Mouse (Mus musculus) adrenal gland, postnatal 10 days (tissue): ENCODE results near the gene Nadsyn1. TPM values are rescaled to one million over a fixed set of nuclear protein-coding genes. Genes with fewer than 3 reads are reported as not detected.
A peak's percentile ranks its signal among the peaks of the same experiment; 100 is the strongest.

Experiments
- DNase-seq: peaks from one replicate; pipeline ENCODE4 v3.0.0; 2021; ENCODE audit warnings: mixed read lengths
- long read RNA-seq, 2 experiments: library from polyadenylated mRNA; stranded (forward); transcript quantifications; one replicate each; pipeline ENCODE4 v2.0.0; 2021
- total RNA-seq, 2 experiments: library from RNA; stranded (reverse); gene quantifications; 2 replicates each; pipeline ENCODE4 v1.2.3; 2021

Gene Nadsyn1
- 10 to 100 TPM; 14.9 TPM for total RNA-seq
- long read RNA-seq, experiment 1, transcript Nadsyn1-201 (21 exons, 2,641 nt): major isoform, 14 of 25 reads
- long read RNA-seq, experiment 1, partial matches to known transcripts: 5 of 25 reads
- long read RNA-seq, experiment 1, other reads (novel, unspliced or antisense): 5 of 25 reads
- long read RNA-seq, experiment 2, transcript Nadsyn1-201 (21 exons, 2,641 nt): major isoform, 13 of 18 reads
- long read RNA-seq, experiment 2, partial matches to known transcripts: 1 of 18 reads
- long read RNA-seq, experiment 2, other reads (novel, unspliced or antisense): 4 of 18 reads

DNA sequence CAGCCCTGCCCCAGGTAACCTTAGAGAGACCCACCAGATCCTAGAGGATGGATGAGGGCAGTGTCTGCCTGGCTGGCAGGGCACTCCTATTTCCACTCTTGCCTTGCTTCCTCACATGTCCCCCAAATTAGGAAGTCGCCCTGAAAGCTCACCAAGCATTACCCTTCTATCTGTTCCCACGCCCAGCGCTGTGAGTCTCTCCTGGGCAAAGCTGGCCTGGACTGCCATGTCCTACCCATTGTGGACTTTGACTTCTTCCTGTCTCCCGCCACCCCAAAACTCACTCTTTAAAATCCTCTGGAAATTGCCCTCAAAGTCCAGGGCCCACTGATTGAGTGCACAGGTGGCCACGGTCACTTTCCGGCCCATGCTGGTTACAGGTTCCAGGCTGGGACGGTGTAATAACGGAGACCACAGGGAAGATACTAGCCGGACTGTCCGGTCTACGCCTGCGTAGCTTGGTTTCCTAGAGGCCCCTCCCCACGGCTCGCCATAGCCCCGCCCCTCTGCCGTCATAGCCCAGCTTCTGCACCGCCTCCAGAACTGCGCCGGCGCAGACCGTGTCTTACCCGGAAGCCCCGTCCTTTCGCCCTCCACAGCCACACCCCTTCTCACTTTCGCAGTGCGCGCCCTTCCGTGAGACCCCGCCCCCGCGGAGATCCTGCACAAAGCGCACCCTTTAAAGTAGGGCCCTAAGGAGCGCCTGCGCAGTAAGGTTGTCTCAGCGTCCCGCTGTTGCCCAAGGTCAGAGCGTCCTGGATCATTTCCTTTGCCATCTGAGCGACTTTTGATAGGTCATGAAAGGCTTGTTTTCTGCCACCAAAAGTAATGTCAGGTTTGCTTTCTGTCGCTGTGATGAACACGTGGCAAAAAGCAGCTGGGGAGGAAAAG lies at the start of gene Nadsyn1, which contains the start of gene Dhcr7:
Nadsyn1 (minus strand) TSS at position 475 of the 891 bp plus-strand sequence.
Dhcr7 (plus strand) TSS at position 771 of the 891 bp plus-strand sequence.
- DNase-seq: peak; percentile 100

DNA sequence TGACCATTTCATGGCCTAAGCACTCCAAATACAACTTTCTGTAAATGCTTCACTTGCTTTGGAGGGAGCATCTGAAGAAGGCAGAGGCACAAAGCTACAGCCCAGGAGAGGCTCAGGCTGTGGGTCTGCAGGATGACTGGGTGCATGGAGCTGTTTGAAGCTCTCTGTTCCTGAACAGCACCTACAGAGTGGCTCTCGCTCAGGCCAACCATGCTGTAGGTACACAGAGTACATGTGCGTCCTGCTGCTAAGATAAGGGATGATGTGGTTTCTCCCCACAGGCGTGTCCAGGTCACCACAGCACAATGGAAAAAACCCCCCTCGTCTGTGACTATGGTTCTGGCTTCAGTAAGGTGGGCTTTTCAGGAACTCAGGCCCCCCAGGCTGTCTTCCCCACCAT lies 46.2 kb upstream of the Nadsyn1 start:
- no peak for DNase-seq

DNA sequence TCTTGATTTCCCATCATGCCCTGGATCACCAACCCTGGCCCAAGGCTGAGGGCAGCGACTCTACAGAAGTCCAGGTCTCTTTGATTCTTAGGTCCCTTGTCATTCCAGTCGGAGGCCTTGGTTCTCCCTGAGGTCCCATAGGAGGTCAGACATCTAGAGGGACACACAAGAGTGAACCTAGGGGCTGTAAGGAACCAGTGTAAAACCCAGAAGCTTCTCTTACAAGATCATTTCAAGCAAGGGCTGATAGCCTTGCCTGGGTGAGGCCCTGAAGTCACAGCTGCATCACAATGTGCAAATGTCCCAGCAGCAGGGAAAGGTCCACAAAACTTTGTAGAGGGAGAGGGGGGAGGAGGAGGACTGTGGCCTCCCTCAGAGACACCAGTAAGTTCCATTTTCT lies 43.9 kb upstream of the Nadsyn1 start, which contains the start of gene Gm498:
Gm498 (plus strand) TSS at position 301 of the 400 bp plus-strand sequence.
- DNase-seq: no peak

DNA sequence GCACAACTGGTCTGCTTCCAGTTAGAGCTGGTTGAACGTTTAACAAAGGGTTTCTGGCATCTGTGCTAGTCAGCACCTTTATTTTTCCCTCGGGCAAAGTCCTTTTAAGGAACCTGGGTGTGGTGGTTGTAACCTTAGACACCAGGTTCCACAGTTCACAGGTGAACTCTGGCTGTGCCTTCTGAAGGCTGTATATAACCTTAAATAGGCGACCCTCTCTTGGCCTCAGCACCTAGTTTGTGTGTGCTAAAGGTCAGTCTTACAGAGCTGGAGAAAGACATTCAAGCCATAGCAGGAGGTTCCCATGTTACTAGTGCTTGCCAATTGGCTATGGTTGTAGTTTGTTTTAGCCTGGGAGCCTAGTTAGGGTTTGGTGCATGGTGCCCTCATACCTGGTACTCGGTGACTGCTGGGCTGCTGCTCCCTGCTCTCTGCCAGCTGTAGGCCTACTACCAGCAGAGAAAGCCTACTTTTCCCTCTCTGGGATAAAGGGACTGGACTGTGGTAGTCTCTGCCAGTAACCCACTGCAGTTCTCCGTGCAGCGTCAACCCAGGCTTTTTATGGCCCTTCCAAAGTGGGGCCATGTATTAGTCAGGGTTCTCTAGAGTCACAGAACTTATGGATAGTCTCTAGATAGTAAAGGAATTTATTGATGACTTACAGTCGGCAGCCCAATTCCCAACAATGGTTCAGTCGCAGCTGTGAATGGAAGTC lies 26.3 kb upstream of the Nadsyn1 start:
- no peak for DNase-seq

DNA sequence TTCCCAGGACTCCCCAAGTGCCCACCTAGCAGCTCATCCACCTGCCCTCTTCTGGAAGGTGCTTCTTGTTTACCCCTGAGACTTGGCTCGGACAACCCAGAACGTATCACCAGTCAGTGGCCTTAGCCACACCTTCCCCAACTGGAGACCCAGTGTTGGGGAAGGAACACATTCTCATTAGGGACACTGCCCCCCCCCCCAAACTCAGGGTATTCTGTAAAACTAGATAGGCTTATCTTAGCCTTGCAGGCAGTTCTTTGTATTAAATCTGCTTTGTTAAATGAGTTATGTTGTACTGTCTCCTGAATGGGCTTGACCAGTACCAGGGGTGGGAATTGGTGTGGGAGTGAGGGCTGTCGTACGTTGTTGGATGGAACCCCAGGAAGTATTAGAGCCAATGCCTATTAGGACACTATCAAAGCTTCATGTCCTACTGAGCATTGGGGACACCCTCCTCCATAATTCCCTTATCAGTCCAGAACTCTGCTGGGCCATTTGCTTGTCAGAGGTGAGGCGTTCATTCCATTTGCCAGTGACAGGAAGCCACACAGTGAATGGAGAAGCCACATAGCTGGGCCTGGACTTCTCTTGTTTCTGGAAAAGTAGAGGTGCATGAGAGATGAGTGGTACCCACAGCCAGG lies 25.6 kb upstream of the Nadsyn1 start:
- DNase-seq: no peak

DNA sequence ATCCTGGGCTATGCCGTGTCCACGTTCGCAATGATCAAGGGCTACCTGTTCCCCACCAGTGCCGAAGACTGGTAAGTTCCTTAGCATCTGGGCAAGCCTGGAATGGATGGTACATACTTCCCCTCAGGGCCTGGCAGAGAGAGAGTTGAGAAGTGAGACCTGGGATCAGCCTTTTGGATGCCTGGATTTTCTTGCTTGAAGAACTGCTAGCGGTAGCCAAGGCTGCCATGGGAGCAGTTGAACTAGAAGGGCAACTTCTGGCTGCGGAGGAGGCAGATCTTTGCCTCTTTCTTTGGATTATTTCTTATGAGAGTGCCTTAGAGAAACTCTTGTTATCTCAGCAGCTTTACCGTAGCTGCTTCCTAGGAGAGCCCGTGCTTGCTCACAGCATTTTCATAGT lies 18.7 kb upstream of the Nadsyn1 start:
- no peak for DNase-seq

DNA sequence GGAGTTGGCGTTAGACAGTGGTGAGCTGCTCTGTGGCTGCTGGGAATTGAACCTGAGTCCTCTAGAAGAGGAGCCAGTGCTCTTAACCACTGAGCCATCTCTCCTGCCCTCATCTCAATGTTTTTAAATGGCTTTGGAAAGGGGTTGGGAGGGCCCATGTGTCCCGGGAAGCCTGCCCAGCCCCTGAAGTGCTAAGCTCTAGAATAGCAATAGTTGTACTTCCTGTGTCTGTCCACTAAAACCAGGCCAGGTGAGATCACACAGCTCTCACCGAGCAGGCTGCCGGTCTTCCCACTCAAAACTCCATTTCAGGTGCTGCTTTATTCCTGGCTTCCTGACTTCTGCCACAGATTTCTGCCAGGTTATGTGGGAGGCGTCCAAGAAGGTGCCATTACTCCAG lies 17.5 kb upstream of the Nadsyn1 start:
- no peak for DNase-seq

DNA sequence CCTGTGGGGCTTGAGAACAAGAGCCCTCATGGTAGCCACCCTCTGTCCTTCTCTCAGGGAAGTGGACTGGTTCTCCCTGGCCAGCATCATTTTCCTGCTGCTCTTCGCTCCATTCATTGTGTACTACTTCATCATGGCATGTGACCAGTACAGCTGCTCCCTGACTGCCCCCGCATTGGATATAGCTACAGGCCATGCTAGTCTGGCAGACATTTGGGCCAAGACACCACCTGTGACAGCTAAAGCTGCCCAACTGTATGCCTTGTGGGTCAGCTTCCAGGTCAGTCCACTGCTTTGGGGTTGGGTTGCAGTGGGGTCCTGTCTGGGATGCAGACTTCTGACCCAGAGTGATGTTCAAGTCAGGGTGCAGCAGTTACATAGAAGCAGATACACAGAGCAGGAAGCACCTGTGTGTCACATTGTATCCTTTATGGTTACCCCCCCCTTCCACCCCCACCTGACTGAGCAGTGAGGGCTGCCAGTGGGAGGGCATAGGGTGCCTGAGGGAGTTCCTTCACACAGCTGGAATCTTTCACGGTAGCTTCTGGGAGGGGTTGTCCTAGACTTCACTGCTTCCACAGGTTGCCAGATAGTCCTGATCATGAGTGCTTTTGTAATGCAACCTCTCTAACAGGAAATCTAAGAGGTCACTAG lies 15.2 kb upstream of the Nadsyn1 start:
- DNase-seq: no peak

DNA sequence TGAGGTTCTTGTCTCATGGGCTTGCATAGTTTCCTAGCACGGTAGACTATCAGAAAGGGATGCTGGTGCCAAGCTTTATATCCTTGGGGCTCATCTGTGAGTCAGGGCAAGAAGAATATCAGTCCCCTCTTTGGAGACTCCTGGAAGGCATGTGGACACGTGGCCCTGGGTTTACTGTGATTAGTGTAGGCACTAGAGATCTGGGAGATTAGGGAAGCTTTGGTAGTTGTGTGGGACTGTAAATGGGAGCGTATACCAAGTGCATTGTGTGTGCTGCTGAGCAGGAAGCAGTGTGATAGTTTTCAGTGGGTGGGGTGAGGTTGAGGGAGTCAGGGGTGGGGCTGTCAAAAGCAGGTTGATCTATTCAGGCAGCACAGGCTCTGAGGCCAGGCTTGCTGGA lies 12.3 kb upstream of the Nadsyn1 start:
- DNase-seq: no peak

DNA sequence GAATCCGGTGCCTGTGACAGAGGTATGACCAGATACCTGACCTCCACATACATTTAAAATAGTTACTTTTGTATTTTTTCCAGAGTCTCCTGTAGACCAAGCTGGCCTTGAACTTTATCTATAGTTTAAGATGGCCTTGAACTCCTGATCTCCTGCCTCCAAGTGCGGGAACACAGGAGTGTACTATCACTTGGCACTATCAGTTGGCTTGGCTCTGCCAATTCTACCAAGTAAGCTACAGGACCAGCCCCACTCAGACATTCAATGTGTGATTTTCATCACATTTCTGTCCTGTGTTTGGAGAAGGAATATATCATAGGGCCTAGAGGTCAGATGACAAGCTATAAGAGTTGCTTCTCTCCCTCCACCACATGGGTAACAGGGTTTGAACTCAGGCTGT lies 11.7 kb upstream of the Nadsyn1 start:
- no peak for DNase-seq

DNA sequence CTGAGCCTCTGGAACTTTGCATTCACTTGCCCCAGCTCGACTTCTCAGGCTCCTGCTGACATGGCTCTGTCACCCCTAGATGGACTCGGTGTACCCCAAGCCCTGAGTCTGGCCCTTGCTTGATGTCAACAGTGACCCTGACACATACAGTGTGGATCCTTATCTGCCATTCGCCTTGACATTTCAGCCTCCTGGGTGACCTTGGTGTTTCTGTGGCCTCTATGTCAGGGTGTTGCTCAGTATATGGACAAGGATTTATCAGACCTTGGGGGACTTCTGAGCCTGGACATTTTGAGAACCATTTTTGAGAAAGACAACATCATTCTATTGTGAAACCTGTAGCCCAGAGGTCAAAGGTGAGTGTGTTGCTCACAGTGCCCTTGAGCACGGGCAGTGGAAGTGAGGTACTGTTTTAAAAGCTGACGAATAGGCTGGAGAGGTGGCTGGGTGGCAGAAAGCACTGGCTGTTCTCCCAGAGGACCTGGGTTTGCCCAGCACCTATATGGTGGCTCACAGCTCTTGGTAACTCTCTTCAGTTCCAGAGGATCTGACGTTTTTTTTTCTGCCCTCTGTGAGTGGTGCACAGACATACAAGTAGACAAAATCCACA lies 11.0 kb upstream of the Nadsyn1 start:
- DNase-seq: peak; percentile 68

DNA sequence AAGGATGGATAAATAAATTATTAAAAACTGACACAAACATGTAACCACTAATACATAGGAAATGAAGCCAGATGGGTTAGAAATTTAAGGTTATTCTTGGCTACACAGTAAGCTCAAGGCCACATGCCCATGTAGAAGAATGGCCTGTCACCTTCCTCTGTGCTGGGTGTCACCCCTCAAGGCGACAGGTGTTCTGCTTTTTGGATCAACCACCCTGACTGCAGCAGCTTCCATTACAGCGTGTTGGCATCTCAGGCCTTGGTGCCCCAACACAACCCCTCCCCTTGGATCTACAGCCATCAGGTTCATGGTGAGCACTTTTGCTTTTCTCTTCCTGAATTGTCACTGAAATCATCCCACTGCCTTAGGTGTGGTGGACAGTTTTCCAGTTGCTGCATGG lies 10.0 kb upstream of the Nadsyn1 start:
- no peak for DNase-seq

DNA sequence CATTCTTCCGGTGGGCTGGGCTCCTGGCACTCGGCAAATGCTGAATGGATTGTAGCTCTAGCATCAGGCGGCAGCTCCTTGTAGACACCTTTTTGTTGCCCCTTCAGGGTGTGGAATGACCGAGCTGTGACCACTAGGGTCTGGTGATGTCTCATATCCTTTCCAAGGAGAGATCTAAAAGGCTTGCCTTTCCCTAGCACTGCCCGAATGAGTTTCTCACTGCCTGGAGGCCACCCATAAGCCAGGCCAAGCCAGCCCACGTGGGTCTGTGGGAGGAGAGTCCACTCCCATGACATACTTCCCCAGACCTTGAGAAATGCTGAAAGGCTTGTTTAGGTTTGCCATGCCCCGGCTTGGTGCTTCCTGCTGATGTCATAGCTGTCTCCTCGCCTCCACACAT lies 9.5 kb upstream of the Nadsyn1 start:
- DNase-seq: peak; percentile 82

DNA sequence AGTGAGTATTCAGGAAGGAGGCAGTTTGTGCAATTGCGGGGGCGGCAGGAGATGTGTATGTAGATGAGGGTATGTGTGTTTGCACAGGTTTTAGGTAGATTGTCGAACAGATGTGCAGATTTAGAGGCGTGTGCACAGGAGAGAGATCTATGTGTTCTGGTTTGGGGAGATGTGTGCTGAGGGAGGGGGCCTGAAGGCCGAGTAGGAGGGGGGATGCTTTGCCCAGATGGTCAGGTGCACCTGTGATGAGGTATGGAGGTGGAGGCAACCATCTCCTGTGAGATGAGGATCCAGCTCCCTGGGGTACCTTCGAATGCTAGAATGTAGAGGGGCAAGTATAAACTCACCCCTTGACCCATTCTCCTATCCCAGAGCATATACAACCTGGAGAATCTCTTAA lies 7.8 kb upstream of the Nadsyn1 start:
- DNase-seq: no peak

DNA sequence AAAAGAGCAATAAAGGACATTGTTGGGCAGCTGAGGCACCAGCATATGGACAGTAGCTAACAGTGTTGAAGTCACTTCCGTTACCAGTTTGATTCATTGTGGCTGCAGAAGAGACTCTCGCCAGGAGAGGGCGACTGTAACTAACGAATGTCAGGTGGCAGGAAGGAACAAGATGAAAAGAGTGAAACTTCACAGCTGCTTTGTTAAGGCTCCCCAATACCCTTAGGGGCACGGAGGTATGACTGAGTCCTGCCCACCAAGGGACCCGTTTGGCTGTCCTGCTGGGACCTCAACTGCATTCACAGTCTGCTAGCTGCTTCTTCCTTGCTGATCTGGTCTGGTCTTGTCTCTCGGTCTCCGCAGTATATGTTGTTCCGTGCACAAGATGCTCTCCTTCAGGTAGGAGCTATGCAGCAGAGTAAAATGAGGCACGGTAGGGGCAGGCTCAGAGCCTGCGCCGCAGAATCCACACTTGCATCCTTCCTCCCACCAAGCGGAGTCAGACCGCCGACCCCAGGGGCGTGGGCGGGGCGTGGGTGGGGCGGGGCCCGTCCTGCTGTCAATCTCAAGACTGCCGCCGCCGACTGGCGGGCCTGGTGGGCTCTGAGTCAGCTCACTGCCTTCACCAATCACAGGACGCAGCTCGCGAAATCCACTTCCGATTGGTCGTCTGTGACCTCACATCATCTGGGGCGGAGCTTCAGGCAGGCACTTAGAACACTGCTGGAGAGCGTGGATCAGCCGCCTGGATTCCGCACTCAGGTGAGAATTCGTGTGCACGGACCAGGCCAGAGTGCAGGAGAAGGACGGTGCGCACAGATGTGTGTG lies 7.1 kb upstream of the Nadsyn1 start:
- peak; percentile 95 for DNase-seq

DNA sequence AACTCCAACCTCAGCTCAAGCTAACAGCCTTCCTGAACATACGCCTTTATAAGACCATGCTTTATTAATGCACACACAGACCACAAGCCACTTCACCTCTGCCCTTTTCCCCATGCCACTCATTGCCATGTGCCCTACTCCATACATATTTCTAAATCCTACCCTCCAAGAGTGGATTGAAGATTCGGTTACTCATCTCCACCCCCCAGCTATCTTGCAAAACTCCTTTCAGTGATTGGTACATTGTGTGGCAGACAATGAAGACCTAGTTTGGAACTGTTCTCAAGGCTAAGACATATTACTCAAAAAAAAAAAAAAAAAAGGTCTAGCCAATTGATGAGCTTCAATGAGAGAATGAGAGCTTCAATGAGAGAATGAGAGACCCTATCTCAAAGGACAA lies 4.3 kb upstream of the Nadsyn1 start:
- no peak for DNase-seq

DNA sequence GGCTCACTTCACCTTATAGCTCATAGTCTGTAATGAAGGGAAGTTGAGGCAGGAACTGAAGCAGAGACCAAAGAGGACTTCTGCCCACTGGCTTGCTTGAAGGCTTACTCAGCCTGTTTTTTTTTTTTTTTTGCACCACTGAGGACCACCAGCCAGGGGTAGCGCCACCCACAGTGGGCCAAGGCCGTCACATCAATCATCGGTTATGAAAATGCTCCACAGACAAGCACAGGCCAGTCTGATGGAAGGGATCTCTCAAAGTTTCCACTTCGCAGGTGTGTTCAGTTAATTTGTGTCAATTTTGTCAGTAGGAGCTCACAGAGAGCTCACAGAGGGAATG lies 587 bp upstream of the Nadsyn1 start:
- DNase-seq: peak; percentile 40

DNA sequence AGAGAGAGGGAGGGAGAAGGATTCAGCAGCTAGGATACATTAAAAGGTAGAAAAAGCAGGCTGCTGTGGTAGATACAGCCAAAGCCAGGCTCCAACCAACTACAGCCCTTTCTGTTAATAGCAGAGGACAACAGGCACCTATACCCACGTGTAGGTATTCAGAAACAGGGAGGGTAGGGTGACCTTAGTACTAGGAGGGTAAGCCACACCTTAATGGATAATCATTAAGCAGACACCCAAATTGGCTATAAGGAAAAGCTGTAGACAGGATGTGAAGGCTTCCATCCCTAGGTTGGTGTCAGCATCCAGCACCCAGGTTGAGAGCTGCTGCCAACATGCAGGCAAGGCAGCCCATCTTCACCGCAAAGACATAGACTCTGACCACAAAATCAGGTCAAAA lies 1.4 kb downstream of the Nadsyn1 start:
- DNase-seq: no peak

DNA sequence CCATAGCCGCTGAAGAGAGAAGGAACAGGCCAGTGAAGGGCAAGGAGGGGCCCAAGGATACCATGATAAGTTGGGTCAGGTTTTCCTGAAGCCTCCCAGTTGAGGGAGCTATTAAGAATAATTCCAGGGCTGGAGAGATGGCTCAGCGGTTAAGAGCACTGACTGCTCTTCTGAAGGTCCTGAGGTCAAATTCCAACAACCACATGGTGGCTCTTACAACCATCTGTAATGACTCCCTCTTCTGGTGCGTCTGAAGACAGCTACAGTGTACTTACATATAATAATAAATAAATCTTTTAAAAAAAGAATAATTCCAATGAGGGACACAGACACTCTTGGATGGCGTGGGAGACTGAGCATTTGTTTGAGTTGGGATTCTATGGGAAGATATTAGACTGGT lies 3.4 kb downstream of the Nadsyn1 start:
- DNase-seq: no peak

DNA sequence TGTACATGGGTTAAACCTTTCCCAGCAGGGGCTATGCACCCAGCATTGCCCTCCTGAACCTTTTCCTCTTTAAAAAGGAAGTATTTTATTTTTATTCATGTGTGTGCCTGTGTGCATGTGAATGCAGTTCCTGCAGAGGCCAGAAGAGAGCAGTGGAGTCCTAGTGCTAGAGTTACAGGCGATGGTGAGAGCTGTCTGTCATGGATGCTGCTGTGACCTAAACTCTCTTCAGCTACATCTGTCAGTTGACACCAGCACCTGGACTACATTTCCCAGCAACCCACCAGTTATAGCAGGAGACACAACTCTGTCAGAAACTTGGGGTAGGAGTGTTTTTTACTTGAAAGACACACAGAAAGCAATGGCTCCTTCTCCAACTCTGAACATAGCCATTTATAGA lies 13.7 kb downstream of the Nadsyn1 start:
- DNase-seq: no peak
